Mouse (Mus musculus): ENCODE results near the gene Tnfrsf13b. TPM values are rescaled to one million over a fixed set of nuclear protein-coding genes. Genes with fewer than 3 reads are reported as not detected.
A peak's percentile ranks its signal among the peaks of the same experiment; 100 is the strongest.

Gene Tnfrsf13b
- polyA plus RNA-seq (2014; fragmentation: Nextera tagmentation; extraction: Ambion mirVana) = 1.4 and 2.2 TPM in 2 replicates

- H3K27ac ChIP-seq (ENCODE audit: low read depth, low read length) = no peak within 1 kb of the TSS
- WGBS (ENCODE audit: insufficient replicate concordance) = 79% methylated on average over 23 of the region's 23 CpGs
- H3K4me2 ChIP-seq = no peak within 1 kb of the TSS
- no peaks in the 10 kb centered on the region for H3K36me3 ChIP-seq (ENCODE audit: control insufficient read depth, insufficient read depth, low read length)
- H3K9ac ChIP-seq (ENCODE audit: low read depth, low read length) = no peak within 1 kb of the TSS
- H3K4me3 ChIP-seq (ENCODE audit: low read depth, low read length) = no peak within 1 kb of the TSS
- no peaks in the 10 kb centered on the region for H3K27me3 ChIP-seq (ENCODE audit: control insufficient read depth, insufficient read depth, low read length)
- H3K4me1 ChIP-seq (ENCODE audit: control insufficient read depth, insufficient read depth, low read length) = no peaks in the 10 kb centered on the region
- ATAC-seq (replicated peaks; ENCODE audit: insufficient number of reproducible peaks, low FRiP score, low TSS enrichment) = no peak
- no peaks in the 10 kb centered on the region for H3K9me3 ChIP-seq (replicated peaks; ENCODE audit: control insufficient read depth, low read length)
Observed at GRCm38 (mm10) chr11:61126606-61127355, at the start of gene Tnfrsf13b. Gene Tnfrsf13b (plus strand): TSS chr11:61126755.

GRCm38 (mm10) chr11:61081624-61082023 lies 44.9 kb upstream of the Tnfrsf13b start:
- WGBS (ENCODE audit: insufficient replicate concordance) = 74% methylated on average over 2 of the region's 2 CpGs
- ATAC-seq (replicated peaks; ENCODE audit: insufficient number of reproducible peaks, low FRiP score, low TSS enrichment) = no peak
- 0 out of 2 replicates have a peak, but pooled peaks cover 5% of the 10 kb centered on the region for H3K27me3 ChIP-seq (ENCODE audit: control insufficient read depth, insufficient read depth, low read length)
- H3K4me3 ChIP-seq (ENCODE audit: low read depth, low read length) = no peak overlapping the region
- no peaks in the 10 kb centered on the region for H3K36me3 ChIP-seq (ENCODE audit: control insufficient read depth, insufficient read depth, low read length)
- no peaks in the 10 kb centered on the region for H3K4me1 ChIP-seq (ENCODE audit: control insufficient read depth, insufficient read depth, low read length)
- H3K9me3 ChIP-seq (replicated peaks; ENCODE audit: control insufficient read depth, low read length) = no peaks in the 10 kb centered on the region
- H3K9ac ChIP-seq (ENCODE audit: low read depth, low read length) = no peak overlapping the region
- no peak overlapping the region for H3K27ac ChIP-seq (ENCODE audit: low read depth, low read length)
- no peak overlapping the region for H3K4me2 ChIP-seq

- Histone ChIP-seq H3K4me3 (ENCODE audit: low read depth, low read length) (no peak overlapping the region), H3K27me3 (ENCODE audit: control insufficient read depth, insufficient read depth, low read length) (no peaks in the 10 kb centered on the region), H3K36me3 (ENCODE audit: control insufficient read depth, insufficient read depth, low read length) (no peaks in the 10 kb centered on the region), H3K9ac (ENCODE audit: low read depth, low read length) (no peak overlapping the region), H3K27ac (ENCODE audit: low read depth, low read length) (no peak overlapping the region), H3K4me2 (no peak overlapping the region), H3K4me1 (ENCODE audit: control insufficient read depth, insufficient read depth, low read length) (no peaks in the 10 kb centered on the region), H3K9me3 (replicated peaks; ENCODE audit: control insufficient read depth, low read length) (no peaks in the 10 kb centered on the region)
- ATAC-seq (replicated peaks; ENCODE audit: insufficient number of reproducible peaks, low FRiP score, low TSS enrichment) = no peak
- 81% methylated on average over 7 of the region's 7 CpGs for WGBS (ENCODE audit: insufficient replicate concordance)
Observed at GRCm38 (mm10) chr11:61090195-61090594, 36.4 kb upstream of the Tnfrsf13b start.

GRCm38 (mm10) chr11:61091192-61091591 lies 35.4 kb upstream of the Tnfrsf13b start:
- no peak for ATAC-seq (replicated peaks; ENCODE audit: insufficient number of reproducible peaks, low FRiP score, low TSS enrichment)
- 60% methylated on average over 3 of the region's 3 CpGs for WGBS (ENCODE audit: insufficient replicate concordance)
- Histone ChIP-seq H3K4me3 (ENCODE audit: low read depth, low read length) (no peak overlapping the region), H3K9me3 (replicated peaks; ENCODE audit: control insufficient read depth, low read length) (no peaks in the 10 kb centered on the region), H3K27ac (ENCODE audit: low read depth, low read length) (no peak overlapping the region), H3K36me3 (ENCODE audit: control insufficient read depth, insufficient read depth, low read length) (no peaks in the 10 kb centered on the region), H3K4me2 (no peak overlapping the region), H3K27me3 (ENCODE audit: control insufficient read depth, insufficient read depth, low read length) (no peaks in the 10 kb centered on the region), H3K9ac (ENCODE audit: low read depth, low read length) (no peak overlapping the region), H3K4me1 (ENCODE audit: control insufficient read depth, insufficient read depth, low read length) (no peaks in the 10 kb centered on the region)

GRCm38 (mm10) chr11:61091642-61092262 lies 34.8 kb upstream of the Tnfrsf13b start:
- H3K4me2 ChIP-seq = no peak overlapping the region
- no peaks in the 10 kb centered on the region for H3K27me3 ChIP-seq (ENCODE audit: control insufficient read depth, insufficient read depth, low read length)
- 19% methylated on average over 7 of the region's 7 CpGs for WGBS (ENCODE audit: insufficient replicate concordance)
- H3K4me3 ChIP-seq (ENCODE audit: low read depth, low read length) = no peak overlapping the region
- no peak for ATAC-seq (replicated peaks; ENCODE audit: insufficient number of reproducible peaks, low FRiP score, low TSS enrichment)
- H3K9me3 ChIP-seq (replicated peaks; ENCODE audit: control insufficient read depth, low read length) = no peaks in the 10 kb centered on the region
- no peaks in the 10 kb centered on the region for H3K4me1 ChIP-seq (ENCODE audit: control insufficient read depth, insufficient read depth, low read length)
- H3K9ac ChIP-seq (ENCODE audit: low read depth, low read length) = no peak overlapping the region
- H3K36me3 ChIP-seq (ENCODE audit: control insufficient read depth, insufficient read depth, low read length) = no peaks in the 10 kb centered on the region
- no peak overlapping the region for H3K27ac ChIP-seq (ENCODE audit: low read depth, low read length)

GRCm38 (mm10) chr11:61098046-61098445 lies 28.5 kb upstream of the Tnfrsf13b start:
- no peaks in the 10 kb centered on the region for H3K27me3 ChIP-seq (ENCODE audit: control insufficient read depth, insufficient read depth, low read length)
- no peaks in the 10 kb centered on the region for H3K4me1 ChIP-seq (ENCODE audit: control insufficient read depth, insufficient read depth, low read length)
- H3K4me3 ChIP-seq (ENCODE audit: low read depth, low read length) = no peak overlapping the region
- no peaks in the 10 kb centered on the region for H3K9me3 ChIP-seq (replicated peaks; ENCODE audit: control insufficient read depth, low read length)
- WGBS (ENCODE audit: insufficient replicate concordance) = 64% methylated on average over 1 of the region's 1 CpGs
- no peak overlapping the region for H3K27ac ChIP-seq (ENCODE audit: low read depth, low read length)
- no peak overlapping the region for H3K9ac ChIP-seq (ENCODE audit: low read depth, low read length)
- H3K4me2 ChIP-seq = no peak overlapping the region
- H3K36me3 ChIP-seq (ENCODE audit: control insufficient read depth, insufficient read depth, low read length) = no peaks in the 10 kb centered on the region
- no peak for ATAC-seq (replicated peaks; ENCODE audit: insufficient number of reproducible peaks, low FRiP score, low TSS enrichment)

GRCm38 (mm10) chr11:61102397-61103339 lies 23.9 kb upstream of the Tnfrsf13b start:
- Histone ChIP-seq H3K4me1 (ENCODE audit: control insufficient read depth, insufficient read depth, low read length) (0 out of 2 replicates have a peak, but pooled peaks cover 2% of the 10 kb centered on the region), H3K27me3 (ENCODE audit: control insufficient read depth, insufficient read depth, low read length) (no peaks in the 10 kb centered on the region), H3K4me3 (ENCODE audit: low read depth, low read length) (no peak overlapping the region), H3K9ac (ENCODE audit: low read depth, low read length) (no peak overlapping the region), H3K27ac (ENCODE audit: low read depth, low read length) (no peak overlapping the region), H3K9me3 (replicated peaks; ENCODE audit: control insufficient read depth, low read length) (no peaks in the 10 kb centered on the region), H3K4me2 (no peak overlapping the region), H3K36me3 (ENCODE audit: control insufficient read depth, insufficient read depth, low read length) (no peaks in the 10 kb centered on the region)
- no peak for ATAC-seq (replicated peaks; ENCODE audit: insufficient number of reproducible peaks, low FRiP score, low TSS enrichment)
- 66% methylated on average over 12 of the region's 13 CpGs for WGBS (ENCODE audit: insufficient replicate concordance)

GRCm38 (mm10) chr11:61104241-61104901 lies 22.2 kb upstream of the Tnfrsf13b start:
- H3K27me3 ChIP-seq (ENCODE audit: control insufficient read depth, insufficient read depth, low read length) = no peaks in the 10 kb centered on the region
- H3K4me1 ChIP-seq (ENCODE audit: control insufficient read depth, insufficient read depth, low read length) = peaks cover 2% of the 10 kb centered on the region; the same call in 1 of the 2 replicates
- no peak overlapping the region; the same call in 1 of the 2 replicates for H3K9ac ChIP-seq (ENCODE audit: low read depth, low read length)
- 19% methylated on average over 20 of the region's 20 CpGs for WGBS (ENCODE audit: insufficient replicate concordance)
- H3K36me3 ChIP-seq (ENCODE audit: control insufficient read depth, insufficient read depth, low read length) = no peaks in the 10 kb centered on the region
- no peak overlapping the region for H3K4me3 ChIP-seq (ENCODE audit: low read depth, low read length)
- peak; percentile 61; the same call in 1 of the 2 replicates for ATAC-seq (replicated peaks; ENCODE audit: insufficient number of reproducible peaks, low FRiP score, low TSS enrichment)
- H3K27ac ChIP-seq (ENCODE audit: low read depth, low read length) = no peak overlapping the region
- no peaks in the 10 kb centered on the region for H3K9me3 ChIP-seq (replicated peaks; ENCODE audit: control insufficient read depth, low read length)
- H3K4me2 ChIP-seq = peak overlapping the region; percentile 35; the same call in 1 of the 2 replicates

All from heart, embryonic 11.5 days (tissue).